8 mouse cellular contexts compared by ENCODE assay signal in the genomic region with DNA sequence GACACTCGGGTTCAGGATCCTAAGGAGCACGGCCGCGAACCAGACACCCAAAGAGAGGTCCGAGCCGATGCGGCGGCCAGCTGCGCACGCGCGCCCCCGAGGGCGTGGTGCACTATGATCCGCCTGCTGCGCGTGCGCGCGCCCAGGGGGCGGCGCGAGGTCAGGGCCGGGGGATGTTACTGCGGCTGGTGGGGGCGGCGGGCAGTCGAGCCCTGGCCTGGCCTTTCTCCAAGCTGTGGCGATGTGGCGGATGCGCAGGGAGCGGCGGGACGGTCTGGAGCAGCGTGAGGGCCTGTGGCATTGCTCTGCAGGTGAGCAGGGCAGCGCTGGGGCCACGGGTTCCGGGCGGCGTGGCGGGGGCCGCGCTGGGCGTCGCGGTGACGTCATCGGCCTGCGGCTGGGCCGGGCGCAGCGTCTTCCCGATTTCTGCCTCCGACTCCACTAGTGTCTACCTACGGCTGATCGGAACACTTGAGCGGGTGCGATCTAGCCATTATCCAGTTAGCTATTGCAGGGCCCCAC. TPM values are rescaled to one million over a fixed set of nuclear protein-coding genes. Genes with fewer than 3 reads are reported as not detected.
DNase-seq lines count a peak whose midpoint lies in the region; ATAC-seq and TF ChIP-seq lines count a peak whose summit lies in the region.

Gene Afg3l1, plus strand, starts transcription at position 167 of the 522 bp plus-strand sequence.

- POLR2A ChIA-PET in Patski (lab: Charles Lee): interaction anchor here (1.6 to 2.4 kb wide), 2 partner anchors 13 to 38 kb away, joined by 4 to 9 read pairs; partner anchors contain the start of gene Dbndd1

- TF ChIP-seq CTCF in Patski (IDR thresholded peaks at IDR 0.05): no peak

- peak within 1 kb of the TSS; percentile 99 for H3K27ac ChIP-seq in hindbrain, embryonic 14.5 days

- peak within 1 kb of the TSS; percentile 88 for H3K4me3 ChIP-seq in hindbrain, embryonic 14.5 days (replicated peaks; ENCODE audit: low read length)

- in situ Hi-C loops in Patski (cut with MboI; ENCODE audit: low pct_unique_long_range_greater_than_20kb): no loop called here

- H3K4me2 ChIP-seq in hindbrain, embryonic 14.5 days (replicated peaks): peak within 1 kb of the TSS; percentile 94

- H3K9me3 ChIP-seq in hindbrain, embryonic 14.5 days (ENCODE audit: control insufficient read depth, low read length): no peaks in the 10 kb centered on the region

- H3K9ac ChIP-seq in hindbrain, embryonic 14.5 days: peak within 1 kb of the TSS; percentile 89

- no peaks in the 10 kb centered on the region for H3K27me3 ChIP-seq in Patski
- no peaks in the 10 kb centered on the region for H3K27me3 ChIP-seq in hindbrain, embryonic 14.5 days (ENCODE audit: control insufficient read depth, insufficient read depth, low read length)

- DNase-seq in Patski (ENCODE audit: low read depth, low spot score): peak; percentile 38
- peak; percentile 96 to 97 for DNase-seq in cerebellum, postnatal 14 days
- DNase-seq in frontal cortex, postnatal 25 days (ENCODE audit: low spot score in 2 of 2): peak; percentile 92 to 93
- peak; percentile 92 for DNase-seq in hindbrain, embryonic 14.5 days (ENCODE audit: low spot score)
- peak; percentile 94 to 95 for DNase-seq in layer of hippocampus, postnatal 36 days
- DNase-seq in lung, postnatal 36 days: peak; percentile 95
- peak; percentile 94 for DNase-seq in retina, postnatal 1 day
- DNase-seq in urinary bladder, adult 18-20 months (ENCODE audit: low spot score in 2 of 2): peak; percentile 87 to 90

- ATAC-seq in Patski: peak; percentile 70
- ATAC-seq in hindbrain, embryonic 14.5 days (ENCODE audit: low FRiP score): peak; percentile 93

- CTCF ChIA-PET in Patski (lab: Charles Lee): no interaction called here

- WGBS in hindbrain, embryonic 14.5 days: under 1% methylated on average over 54 of the region's 58 CpGs

- H3K4me1 ChIP-seq in hindbrain, embryonic 14.5 days (replicated peaks; ENCODE audit: control insufficient read depth, insufficient read depth, low read length): peaks cover 16% of the 10 kb centered on the region

- peaks cover 26% of the 10 kb centered on the region for H3K36me3 ChIP-seq in hindbrain, embryonic 14.5 days (replicated peaks; ENCODE audit: control insufficient read depth, insufficient read depth)

RNA-seq across cellular contexts. Expression of gene Afg3l1, which starts in this region (rescaled TPM):
- 63.4 TPM for polyA plus RNA-seq in Patski (2021)
- polyA plus RNA-seq in hindbrain, embryonic 14.5 days (2014; fragmentation: Nextera tagmentation; extraction: Ambion mirVana): 31.6 and 36.5 TPM in 2 replicates
- 10 to 100 TPM; 24.7 to 27.9 TPM for total RNA-seq in layer of hippocampus, postnatal 36 days (2021)

Comparison
In these comparisons a context has a peak if more than half of its experiments do, and no peak if none do; other contexts are left out.
1. Peak in every context shown above with its lines: DNase-seq, ATAC-seq, H3K4me3 ChIP-seq and H3K27ac ChIP-seq.
2. DNase-seq: peak in every context shown above with its lines; median percentile 96 in cerebellum, postnatal 14 days; 95 in lung, postnatal 36 days; 94 in layer of hippocampus, postnatal 36 days; 94 in retina, postnatal 1 day; 92 in frontal cortex, postnatal 25 days; 92 in hindbrain, embryonic 14.5 days; 88 in urinary bladder, adult 18-20 months; 38 in Patski.